Comparison of ENCODE assay signal across 16 mouse cellular contexts in genomic region chr5:33134132-33134531, GRCm38 (mm10). TPM values are rescaled to one million over a fixed set of nuclear protein-coding genes. Genes with fewer than 3 reads are reported as not detected.
"Had no signal": no experiment of that assay in that cellular context is flagged by ENCODE, and none has a peak within 500 bp of the region (broad histone marks: within the 10 kb centered on the region; RNA-seq: fewer than 3 reads in every experiment).

No protein-coding gene starts in this region.

- H3K36me3 ChIP-seq: neural tube, embryonic 15.5 days; stomach, embryonic 15.5 days had no signal

- H3K4me3 ChIP-seq: neural tube, embryonic 15.5 days; stomach, embryonic 15.5 days had no signal

- H3K27me3 ChIP-seq: neural tube, embryonic 15.5 days; stomach, embryonic 15.5 days had no signal

- H3K9ac ChIP-seq: neural tube, embryonic 15.5 days; stomach, embryonic 15.5 days had no signal

- H3K4me1 ChIP-seq: neural tube, embryonic 15.5 days; stomach, embryonic 15.5 days had no signal

- H3K4me2 ChIP-seq: neural tube, embryonic 15.5 days; stomach, embryonic 15.5 days had no signal

- DNase-seq: retina, postnatal 1 day; right cerebral cortex, adult 18-20 months; right cerebral cortex, postnatal 14 days; right cerebral cortex, postnatal 25 days; right cerebral cortex, postnatal 4 days; spleen, adult 18-20 months; thymus, adult 18-20 months; thymus, adult 2 months; thymus, postnatal 14 days; thymus, postnatal 25 days; thymus, postnatal 36 days; thymus, postnatal 4 days had no signal

- H3K9me3 ChIP-seq: neural tube, embryonic 15.5 days; stomach, embryonic 15.5 days had no signal

- H3K27ac ChIP-seq: neural tube, embryonic 15.5 days; stomach, embryonic 15.5 days; stomach, postnatal 0 days had no signal

RNA-seq across cellular contexts. Expression of gene Slc5a1, which starts 30.1 kb away (rescaled TPM):
- polyA plus RNA-seq: neural tube, embryonic 14.5 days had no signal
